Mouse (Mus musculus) embryonic stem cell, embryonic (primary cell): ENCODE results near the gene Klk1b4.

ENCODE experiments used
- CTCF ChIA-PET, 4 experiments: fragments of 300-600 bp in 2 of 4; fragments of 350-600 bp in 2 of 4; sonication (Branson Sonifier 250); formaldehyde crosslinking; loops; one replicate each; lab custom pipeline; 2022; ENCODE audit warnings: inconsistent platforms in 2 of 4; lab: Charles Lee
- POLR2A ChIA-PET, 4 experiments: fragments of 300-600 bp in 2 of 4; fragments of 350-600 bp in 2 of 4; sonication (Branson Sonifier 250); formaldehyde crosslinking; loops; one replicate each; lab custom pipeline; 2022; ENCODE audit warnings: antibody characterized with exemption in 4 of 4, inconsistent platforms in 1 of 4; lab: Charles Lee

Klk1b4 gene

DNA sequence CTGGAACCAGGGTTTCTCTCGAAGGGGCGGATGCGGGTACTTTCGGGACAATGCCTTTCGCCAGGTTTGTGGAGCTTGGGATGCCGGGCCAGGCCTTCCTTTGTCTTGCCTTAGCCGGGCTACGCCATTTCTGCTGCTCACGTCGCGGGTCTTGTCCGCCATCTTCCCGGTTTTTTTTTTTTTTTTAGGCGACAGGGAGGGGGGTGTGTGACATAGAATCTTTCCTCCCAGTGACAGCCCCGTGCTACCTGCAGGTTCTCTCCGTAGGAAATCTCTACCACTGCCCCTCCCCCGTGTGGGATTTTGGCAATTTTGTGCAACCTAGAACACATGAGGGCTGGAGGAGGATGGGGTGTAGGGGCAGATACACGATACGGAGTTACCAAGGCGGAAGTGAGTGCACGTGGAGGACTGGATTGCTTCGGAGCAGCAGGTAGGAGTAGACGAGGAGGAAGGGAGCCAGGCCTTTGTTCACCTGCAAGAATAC, 39.8 kb downstream of the Klk1b4 start:
- ChIA-PET POLR2A (interaction anchor here (0.5 to 5.3 kb wide), 62 partner anchors 8 to 1968 kb away, joined by 3 to 67 read pairs (median 5); partner anchors contain the start of genes Emc10 (in 2 of the 4), Fam71e1 (in 2 of the 4), Gm36864 (in 2 of the 4) and Klk1 (in 2 of the 4)), CTCF (interaction anchor here in 2 of 4 experiments (0.6 to 1.7 kb wide), 5 partner anchors 16 to 314 kb away, joined by 3 read pairs; no protein-coding TSS in a partner anchor)

DNA sequence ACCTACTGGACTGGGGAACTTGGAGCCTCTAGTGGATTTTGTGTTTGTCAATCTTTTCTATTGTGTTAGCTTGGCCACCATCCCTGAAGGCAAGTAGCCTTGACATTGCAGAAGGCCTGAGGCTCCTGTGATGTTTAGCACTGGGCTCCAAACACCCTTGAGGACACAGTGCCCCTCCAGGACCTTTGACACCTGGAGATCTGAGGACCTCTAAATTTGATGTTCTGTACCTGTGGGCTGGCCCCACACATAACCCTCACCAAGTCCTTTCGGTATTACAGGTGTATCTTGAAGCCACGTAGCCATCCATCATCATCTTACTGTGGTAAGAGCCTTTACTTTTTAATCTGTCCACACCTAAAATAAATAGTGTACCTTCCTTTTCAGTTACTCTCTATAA, 40.7 kb downstream of the Klk1b4 start:
- ChIA-PET POLR2A (interaction anchor here in 2 of 4 experiments (1.1 to 5.3 kb wide), 10 partner anchors 12 to 103 kb away, joined by 4 to 67 read pairs (median 16); partner anchors contain the start of genes Gm36864 (in 2 of the 2), Klk1 (in 2 of the 2), Acp4 (in 1 of the 2) and Gm15517 (in 1 of the 2)), CTCF (no interaction called here)

DNA sequence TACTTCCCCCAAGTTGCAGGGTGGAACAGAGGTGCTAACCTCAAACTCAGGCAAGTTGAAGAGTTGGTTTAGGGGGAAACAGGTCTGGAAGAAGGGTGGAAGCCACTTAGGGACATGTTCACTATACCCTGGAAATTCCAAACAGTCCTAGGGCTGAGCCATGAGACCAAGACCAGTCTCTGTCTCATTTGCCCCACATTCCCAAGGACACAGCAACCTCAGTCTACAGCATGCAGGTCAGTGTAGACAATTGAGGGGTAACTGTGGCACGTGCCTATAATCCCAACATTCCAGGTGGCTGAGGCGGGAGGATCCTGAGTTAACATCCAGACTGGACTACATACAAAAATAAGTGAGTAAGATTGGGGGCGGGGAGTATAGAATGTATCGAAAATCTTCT, 42.0 kb downstream of the Klk1b4 start:
- ChIA-PET POLR2A (interaction anchor here in 3 of 4 experiments (0.8 to 2.0 kb wide), 5 partner anchors 9 to 330 kb away, joined by 3 to 5 read pairs (median 3); no protein-coding TSS in a partner anchor), CTCF (no interaction called here)

DNA sequence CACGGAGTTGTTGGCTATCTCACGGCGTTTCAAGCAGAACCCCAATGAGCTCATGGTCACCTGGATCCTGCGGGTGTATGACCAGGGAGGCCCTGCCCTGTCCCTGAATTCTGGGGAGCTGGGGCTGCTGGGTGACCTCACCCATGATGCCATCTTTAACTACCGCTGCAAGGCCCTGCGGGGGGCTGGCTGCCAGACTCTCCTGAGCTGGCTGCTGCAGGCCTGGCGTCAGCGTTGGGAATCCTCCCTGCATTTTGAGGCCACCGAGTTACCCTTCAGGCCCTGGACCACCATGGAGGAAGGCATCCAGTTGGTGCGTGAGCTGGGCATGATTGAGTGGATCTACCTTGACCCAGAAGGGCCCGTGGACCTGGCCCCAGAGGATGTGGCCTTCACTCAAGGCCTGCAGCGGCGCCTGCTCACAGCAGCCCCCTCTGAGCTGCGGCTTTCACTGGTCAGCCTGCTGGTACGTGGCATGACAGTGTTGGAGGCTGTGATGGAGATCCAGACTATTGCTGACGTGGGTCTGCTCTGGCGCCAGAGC, 43.6 kb downstream of the Klk1b4 start:
- ChIA-PET CTCF (interaction anchor here in 1 of 4 experiments (1.0 kb wide), 1 partner anchor 322 kb away, joined by 3 read pairs; no protein-coding TSS in a partner anchor), POLR2A (interaction anchor here in 3 of 4 experiments (1.1 to 2.0 kb wide), 6 partner anchors 12 to 331 kb away, joined by 3 to 6 read pairs (median 3); partner anchors contain the start of gene Klk1b22 (in 1 of the 3))

DNA sequence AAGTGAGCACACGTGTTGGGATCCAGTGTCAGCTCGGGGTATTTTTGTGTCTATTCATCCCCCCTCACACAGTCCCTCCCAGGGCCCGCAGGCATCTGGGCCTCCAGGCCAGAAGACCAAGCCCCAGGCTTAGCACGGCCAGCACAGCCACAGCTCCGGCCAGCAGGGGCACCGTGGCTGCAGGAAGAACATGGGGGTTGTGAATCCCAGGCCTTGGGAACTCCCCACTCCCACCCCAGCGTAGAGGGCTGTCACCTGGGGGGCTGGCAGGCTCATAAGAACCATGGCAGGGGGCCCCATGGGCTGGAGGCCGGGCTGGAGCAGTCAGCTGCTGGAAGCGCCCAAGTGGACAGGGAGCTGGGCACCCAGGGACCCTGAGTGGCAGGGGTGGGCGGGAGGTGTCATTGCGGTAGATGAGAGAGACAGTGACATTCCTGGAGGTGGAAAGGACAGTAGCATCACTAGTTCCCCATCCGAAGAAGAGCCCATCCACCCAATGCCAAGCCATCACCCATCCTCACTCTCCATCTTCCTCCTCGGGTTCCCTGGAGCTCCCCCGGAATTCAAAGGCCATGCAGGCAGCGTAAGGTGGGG, 45.9 kb downstream of the Klk1b4 start:
- POLR2A ChIA-PET, result interaction anchor here in 3 of 4 experiments (0.7 to 3.5 kb wide), 16 partner anchors 10 to 243 kb away, joined by 3 to 18 read pairs (median 3); partner anchors contain the start of genes Klk1 (in 2 of the 3), Emc10 (in 1 of the 3) and Fam71e1 (in 1 of the 3)
- CTCF ChIA-PET, result interaction anchor here in 2 of 4 experiments (0.6 to 2.5 kb wide), 2 partner anchors 10 to 815 kb away, joined by 3 to 9 read pairs; no protein-coding TSS in a partner anchor

DNA sequence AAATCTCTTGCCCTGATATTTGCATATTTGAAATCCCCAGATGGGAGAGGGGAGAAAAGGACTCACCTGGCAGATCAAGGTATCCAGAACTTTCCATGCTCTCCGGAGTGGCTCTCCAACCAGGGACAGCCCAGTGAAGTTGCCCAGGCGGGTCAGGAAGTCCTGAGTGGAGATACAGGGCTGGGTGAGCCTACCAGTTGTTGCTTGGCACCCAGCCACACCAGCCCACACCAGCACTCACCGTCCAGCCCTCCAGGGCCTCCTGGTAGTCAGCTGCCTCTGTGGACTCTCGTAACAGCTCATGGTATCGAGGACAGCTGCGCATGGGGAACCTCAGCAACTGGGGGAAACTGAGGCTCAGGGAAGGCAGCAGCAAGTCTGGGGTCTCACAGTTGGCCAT, 47.7 kb downstream of the Klk1b4 start:
- ChIA-PET POLR2A (interaction anchor here in 3 of 4 experiments (0.6 to 10.4 kb wide), 16 partner anchors 8 to 252 kb away, joined by 3 to 67 read pairs (median 4); partner anchors contain the start of genes 1700028J19Rik (in 3 of the 3) and 2410002F23Rik (in 3 of the 3)), CTCF (interaction anchor here in 3 of 4 experiments (0.6 to 2.5 kb wide), 3 partner anchors 8 to 252 kb away, joined by 6 to 9 read pairs (median 6); no protein-coding TSS in a partner anchor)

DNA sequence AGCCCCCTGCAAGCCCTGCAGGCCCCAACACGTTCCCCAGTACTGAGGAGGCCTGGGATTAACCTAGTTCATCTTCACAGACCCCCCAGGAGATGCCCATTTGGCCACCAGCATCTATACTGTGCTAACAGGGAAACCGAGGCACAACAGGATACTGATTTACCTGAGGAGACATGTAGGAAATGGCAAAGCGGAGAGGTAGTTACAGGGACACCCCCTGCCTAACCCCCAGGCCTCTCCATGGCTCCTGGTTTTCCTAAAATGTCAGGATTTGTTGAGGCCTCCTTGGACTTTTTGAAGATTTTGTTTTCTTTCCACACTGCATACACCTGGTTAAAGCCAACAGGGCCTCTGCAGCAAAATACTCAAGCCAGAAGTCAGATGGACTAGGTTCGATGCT, 50.0 kb downstream of the Klk1b4 start, which contains the start of gene Acp4:
Acp4 (minus strand) TSS at position 101 of the 400 bp plus-strand sequence.
- CTCF ChIA-PET, result no interaction called here
- POLR2A ChIA-PET, result interaction anchor here in 2 of 4 experiments (0.6 to 10.4 kb wide), 4 partner anchors 11 to 1491 kb away, joined by 3 to 67 read pairs (median 3); partner anchors contain the start of genes 1700028J19Rik (in 1 of the 2) and 2410002F23Rik (in 1 of the 2)

DNA sequence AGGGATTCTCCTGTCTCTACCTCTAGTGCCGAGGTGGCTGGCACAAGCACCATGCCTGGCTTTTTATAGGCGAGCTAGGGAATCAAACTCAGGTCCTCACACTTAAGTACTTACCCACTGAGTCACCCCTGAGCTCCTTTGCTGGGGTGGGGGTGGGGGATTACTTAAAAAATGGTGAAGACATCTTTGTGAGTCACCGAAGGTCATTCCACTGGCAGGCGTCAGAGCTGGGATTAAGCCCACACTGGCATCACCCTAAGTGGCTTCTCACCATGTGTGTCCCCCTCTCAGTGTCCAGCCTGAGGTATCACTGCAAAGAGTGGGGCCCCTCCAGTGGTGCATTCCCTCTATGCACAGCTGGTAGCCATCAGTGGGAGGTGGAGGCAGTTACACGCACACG, 53.2 kb downstream of the Klk1b4 start:
- ChIA-PET CTCF (interaction anchor here in 3 of 4 experiments (0.5 to 1.6 kb wide), 7 partner anchors 60 to 328 kb away, joined by 3 to 17 read pairs (median 3); no protein-coding TSS in a partner anchor), POLR2A (interaction anchor here in 3 of 4 experiments (0.6 to 10.4 kb wide), 4 partner anchors 14 to 450 kb away, joined by 3 to 67 read pairs (median 4); partner anchors contain the start of genes 1700028J19Rik (in 1 of the 3) and 2410002F23Rik (in 1 of the 3))

DNA sequence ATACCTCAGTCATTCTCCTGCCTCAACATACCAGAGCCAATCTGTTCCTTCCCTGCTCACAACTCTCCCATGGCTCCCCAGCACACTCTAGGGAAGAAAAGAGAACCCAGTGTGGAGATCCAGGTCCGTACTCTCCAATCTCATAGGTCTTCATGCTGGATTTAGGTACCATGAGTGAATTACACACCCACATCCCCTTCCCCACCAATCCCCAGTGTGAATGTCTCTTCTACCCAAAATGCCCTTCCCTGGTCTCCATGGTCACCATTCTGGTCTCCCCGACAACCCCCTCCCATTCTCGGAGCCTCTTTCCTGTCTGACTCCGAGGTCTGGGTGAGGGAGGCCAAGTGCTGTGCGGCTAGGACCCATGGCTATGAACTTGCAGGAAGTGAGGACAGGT, 53.9 kb downstream of the Klk1b4 start, which contains the start of gene Gm15517:
Gm15517 (plus strand) TSS at position 301 of the 400 bp plus-strand sequence.
- POLR2A ChIA-PET, result interaction anchor here in 2 of 4 experiments (0.7 to 10.4 kb wide), 4 partner anchors 15 to 451 kb away, joined by 3 to 67 read pairs (median 13); partner anchors contain the start of genes 1700028J19Rik (in 1 of the 2) and 2410002F23Rik (in 1 of the 2)
- CTCF ChIA-PET, result interaction anchor here in 2 of 4 experiments (0.7 to 1.6 kb wide), 4 partner anchors 90 to 369 kb away, joined by 3 to 4 read pairs (median 3); no protein-coding TSS in a partner anchor
